10 mouse cellular contexts compared by ENCODE assay signal in the genomic region with DNA sequence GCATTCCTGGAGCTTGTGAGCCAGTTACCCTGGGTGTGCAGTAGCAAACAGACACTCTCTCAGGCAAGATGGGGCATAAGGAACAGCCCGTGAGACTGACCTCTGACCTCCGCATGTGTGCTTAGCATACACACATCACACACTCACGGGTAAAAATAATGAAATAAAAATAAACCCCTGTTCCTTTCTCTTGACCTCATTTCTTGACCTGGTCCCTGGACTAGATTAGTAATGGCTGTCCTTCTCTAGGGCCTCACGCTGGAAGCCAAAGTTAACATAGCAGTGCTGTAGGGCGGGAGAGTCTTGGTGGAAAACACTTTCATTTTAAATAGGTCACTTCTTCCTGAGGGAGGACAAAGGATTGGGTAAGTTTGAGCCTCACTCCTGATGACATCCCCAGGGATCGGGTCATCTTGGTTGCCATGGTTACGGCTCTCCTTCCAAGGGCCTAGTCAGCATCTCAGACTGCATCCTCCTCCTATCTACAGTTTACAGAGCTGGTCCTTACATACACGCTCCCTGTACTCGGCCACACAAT. TPM values are rescaled to one million over a fixed set of nuclear protein-coding genes. Genes with fewer than 3 reads are reported as not detected.
DNase-seq lines count a peak whose midpoint lies in the region; ATAC-seq lines count a peak whose summit lies in the region.
"Had no signal": no experiment of that assay in that cellular context is flagged by ENCODE, and none has a peak within 500 bp of the region (broad histone marks: within the 10 kb centered on the region; RNA-seq: fewer than 3 reads in every experiment).

No protein-coding gene starts in this region.

- no peak overlapping the region for H3K9ac ChIP-seq in hindbrain, embryonic 14.5 days
- no peak overlapping the region for H3K9ac ChIP-seq in neural tube, embryonic 13.5 days
- H3K9ac ChIP-seq in intestine, embryonic 15.5 days = no peak overlapping the region
- H3K9ac ChIP-seq: lung, embryonic 15.5 days had no signal

- 26% methylated on average over 9 of the region's 9 CpGs for WGBS in hindbrain, embryonic 14.5 days
- 37% methylated on average over 9 of the region's 9 CpGs for WGBS in neural tube, embryonic 13.5 days
- 62% methylated on average over 9 of the region's 9 CpGs for WGBS in intestine, embryonic 15.5 days

- DNase-seq in gastrocnemius, postnatal 25 days = peak; percentile 56
- no peak for DNase-seq in gastrocnemius, postnatal 14 days
- peak; percentile 28 to 33 for DNase-seq in cerebellum, postnatal 14 days
- peak; percentile 62 for DNase-seq in hindbrain, embryonic 14.5 days (ENCODE audit: low spot score)
- no peak for DNase-seq in thymus, adult 18-20 months
- DNase-seq in layer of hippocampus, postnatal 36 days = no peak

- H3K27me3 ChIP-seq in hindbrain, embryonic 14.5 days (ENCODE audit: control insufficient read depth, insufficient read depth, low read length) = no peaks in the 10 kb centered on the region
- H3K27me3 ChIP-seq in neural tube, embryonic 13.5 days = no peaks in the 10 kb centered on the region
- no peaks in the 10 kb centered on the region for H3K27me3 ChIP-seq in intestine, embryonic 15.5 days (replicated peaks)
- H3K27me3 ChIP-seq: lung, embryonic 15.5 days had no signal

- no peak overlapping the region for H3K4me2 ChIP-seq in hindbrain, embryonic 14.5 days (replicated peaks)
- no peak overlapping the region for H3K4me2 ChIP-seq in neural tube, embryonic 13.5 days
- no peak overlapping the region for H3K4me2 ChIP-seq in intestine, embryonic 15.5 days (replicated peaks)
- H3K4me2 ChIP-seq: lung, embryonic 15.5 days had no signal

- H3K4me3 ChIP-seq in hindbrain, embryonic 14.5 days (replicated peaks; ENCODE audit: low read length) = no peak overlapping the region
- H3K4me3 ChIP-seq in neural tube, embryonic 13.5 days = no peak overlapping the region
- no peak overlapping the region for H3K4me3 ChIP-seq in intestine, embryonic 15.5 days (replicated peaks)
- H3K4me3 ChIP-seq: lung, embryonic 15.5 days had no signal

- peak; percentile 72; the same call in 1 of the 2 replicates for ATAC-seq in hindbrain, embryonic 14.5 days (ENCODE audit: low FRiP score)
- ATAC-seq in neural tube, embryonic 13.5 days (ENCODE audit: low read depth) = peak; percentile 40; the same call in 1 of the 2 replicates
- no peak for ATAC-seq in intestine, embryonic 15.5 days
- ATAC-seq: CD4-positive, CD25-positive, alpha-beta regulatory T cell, adult 4 months had no signal

- intact Hi-C loops in gastrocnemius, postnatal 14 days (cut with DNase I; ENCODE audit: low total_unique reads) = no loop called here

- no peaks in the 10 kb centered on the region for H3K36me3 ChIP-seq in hindbrain, embryonic 14.5 days (replicated peaks; ENCODE audit: control insufficient read depth, insufficient read depth)
- no peaks in the 10 kb centered on the region for H3K36me3 ChIP-seq in neural tube, embryonic 13.5 days
- H3K36me3 ChIP-seq in intestine, embryonic 15.5 days = no peaks in the 10 kb centered on the region
- H3K36me3 ChIP-seq: lung, embryonic 15.5 days had no signal

- H3K4me1 ChIP-seq in hindbrain, embryonic 14.5 days (replicated peaks; ENCODE audit: control insufficient read depth, insufficient read depth, low read length) = peaks cover 15% of the 10 kb centered on the region
- peaks cover 22% of the 10 kb centered on the region for H3K4me1 ChIP-seq in neural tube, embryonic 13.5 days (replicated peaks)
- H3K4me1 ChIP-seq in intestine, embryonic 15.5 days (replicated peaks) = peaks cover 12% of the 10 kb centered on the region; the same call in 1 of the 2 replicates

- H3K9me3 ChIP-seq in hindbrain, embryonic 14.5 days (ENCODE audit: control insufficient read depth, low read length) = no peaks in the 10 kb centered on the region
- H3K9me3 ChIP-seq in neural tube, embryonic 13.5 days = no peaks in the 10 kb centered on the region
- no peaks in the 10 kb centered on the region for H3K9me3 ChIP-seq in intestine, embryonic 15.5 days
- H3K9me3 ChIP-seq: lung, embryonic 15.5 days had no signal

- peak overlapping the region; percentile 75 for H3K27ac ChIP-seq in hindbrain, embryonic 14.5 days
- H3K27ac ChIP-seq in neural tube, embryonic 13.5 days (replicated peaks) = peak overlapping the region; percentile 30
- no peak overlapping the region for H3K27ac ChIP-seq in intestine, embryonic 15.5 days
- H3K27ac ChIP-seq: lung, embryonic 15.5 days had no signal

RNA-seq across cellular contexts. Expression of a gene that starts 59.4 kb away (rescaled TPM):
- 10 to 100 TPM; 16.0 to 17.9 TPM for total RNA-seq in gastrocnemius, postnatal 25 days (2021)
- total RNA-seq in gastrocnemius, postnatal 14 days (2021) = 10 to 100 TPM; 17.0 to 34.2 TPM
- 36.3 and 39.6 TPM in 2 replicates for polyA plus RNA-seq in hindbrain, embryonic 14.5 days (2014; fragmentation: Nextera tagmentation; extraction: Ambion mirVana)
- polyA plus RNA-seq in neural tube, embryonic 13.5 days (2015; fragmentation: Nextera tagmentation; extraction: Ambion mirVana) = 57.9 and 60.4 TPM in 2 replicates
- polyA plus RNA-seq in intestine, embryonic 15.5 days (2015; fragmentation: Nextera tagmentation; extraction: Ambion mirVana) = 27.8 and 28.1 TPM in 2 replicates
- total RNA-seq in layer of hippocampus, postnatal 36 days (2021) = 10 to 100 TPM; 50.2 to 56.3 TPM

Comparison
In these comparisons a context has a peak if more than half of its experiments do, and no peak if none do; other contexts are left out.
1. DNase-seq: peak in gastrocnemius, postnatal 25 days (single experiment), cerebellum, postnatal 14 days (2 of 2) and hindbrain, embryonic 14.5 days (single experiment); none in gastrocnemius, postnatal 14 days (single experiment), thymus, adult 18-20 months (0 of 2) and layer of hippocampus, postnatal 36 days (0 of 2).